Mouse (Mus musculus) spleen, postnatal 14 days (tissue): ENCODE data around the gene Ndel1.

Source experiments
- DNase-seq, 2 experiments: peaks; one replicate each; pipeline ENCODE4 v3.0.0; 2021 to 2022; ENCODE audit warnings: low spot score in 2 of 2

Gene Ndel1

GRCm38 (mm10) chr11:68871748-68872147 is at the start of gene Ndel1:
Gene Ndel1, minus strand, starts transcription at chr11:68871858.
- DNase-seq, result peak in 1 of 2 experiments; percentile 21

- DNase-seq, result no peak
Observed at GRCm38 (mm10) chr11:68914566-68914965, 42.9 kb upstream of the Ndel1 start.

- DNase-seq, result no peak
Observed at GRCm38 (mm10) chr11:68911531-68912177, 40.0 kb upstream of the Ndel1 start.

- DNase-seq, result no peak
Observed at GRCm38 (mm10) chr11:68908846-68909503, 37.3 kb upstream of the Ndel1 start.

DNA sequence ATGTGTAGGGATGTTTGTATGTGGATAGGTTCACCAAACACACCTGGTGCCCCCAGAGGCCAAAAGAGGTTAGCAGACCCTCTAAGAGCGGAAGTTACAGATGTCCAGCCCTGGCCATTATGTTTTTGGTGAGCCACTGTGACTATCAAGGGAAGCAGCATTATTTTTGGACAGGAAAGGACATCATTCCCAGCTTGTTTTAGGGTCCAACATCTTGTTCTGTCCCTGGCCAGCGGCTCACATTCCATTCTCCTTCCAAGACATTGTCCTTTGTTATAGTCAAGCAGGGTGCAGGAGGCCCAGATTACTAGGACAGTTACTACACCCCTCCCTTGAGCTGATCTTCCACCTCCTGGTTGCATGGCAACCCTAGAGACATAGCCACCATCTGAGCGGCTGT is 35.6 kb upstream of the Ndel1 start:
- DNase-seq, result no peak

GRCm38 (mm10) chr11:68906461-68906790 is 34.8 kb upstream of the Ndel1 start:
- DNase-seq, result no peak

DNA sequence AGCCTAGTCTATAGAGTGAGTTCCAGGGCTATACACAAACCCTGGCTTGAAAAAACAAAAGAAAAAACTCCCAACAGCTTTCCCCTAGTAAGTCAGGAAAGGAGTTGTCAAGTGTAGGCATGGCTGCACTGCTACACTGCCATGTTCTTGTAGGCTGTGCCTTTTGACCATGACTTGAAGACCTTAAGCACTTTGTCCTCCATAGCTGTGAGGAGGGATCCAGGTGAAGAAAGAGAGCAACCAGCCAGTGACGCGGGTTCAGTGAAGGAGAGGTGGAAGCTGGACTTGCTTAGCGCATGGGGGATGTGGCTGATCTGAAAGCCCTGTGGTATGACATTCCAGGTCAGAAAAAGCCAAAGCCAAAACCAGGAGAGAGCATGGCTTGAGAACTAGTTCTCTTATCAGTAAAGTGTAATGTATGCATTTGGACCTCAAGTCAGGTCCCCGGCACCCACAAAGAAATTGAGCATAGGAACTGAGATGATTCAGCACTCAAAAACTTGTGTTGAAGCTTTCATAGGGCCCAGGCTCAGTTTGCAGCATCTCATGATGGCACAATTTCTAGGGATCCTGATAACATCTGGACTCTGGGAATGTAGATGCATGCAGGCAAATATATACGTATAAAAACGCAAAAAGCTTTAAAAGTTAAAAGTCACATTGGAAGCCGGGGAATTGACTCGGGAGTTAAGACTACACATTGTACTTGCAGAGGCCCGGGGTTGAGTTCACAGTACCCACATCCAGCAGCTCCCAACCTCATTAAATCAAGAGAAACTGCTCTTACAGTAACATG is 34.2 kb upstream of the Ndel1 start:
- no peak for DNase-seq

DNA sequence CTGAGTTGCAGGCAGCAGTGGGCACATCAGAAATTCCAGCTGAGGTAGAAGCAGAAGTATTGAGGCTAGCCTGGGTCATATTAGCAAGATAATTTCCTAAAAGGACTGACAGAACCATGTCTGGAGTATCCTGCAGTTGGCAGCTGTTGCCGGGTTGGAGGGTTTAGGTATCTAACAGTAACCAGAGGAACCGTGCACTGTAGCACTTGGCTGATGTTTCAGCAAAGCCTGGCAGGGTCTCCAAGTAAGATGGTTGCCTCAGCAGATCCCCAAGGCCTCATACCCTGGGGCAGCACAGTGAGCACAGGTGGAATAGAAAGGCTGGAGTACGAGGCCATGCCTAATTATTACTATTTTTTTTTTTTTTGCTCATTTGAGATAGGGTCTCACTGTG is 33.5 kb upstream of the Ndel1 start:
- DNase-seq, result no peak

DNA sequence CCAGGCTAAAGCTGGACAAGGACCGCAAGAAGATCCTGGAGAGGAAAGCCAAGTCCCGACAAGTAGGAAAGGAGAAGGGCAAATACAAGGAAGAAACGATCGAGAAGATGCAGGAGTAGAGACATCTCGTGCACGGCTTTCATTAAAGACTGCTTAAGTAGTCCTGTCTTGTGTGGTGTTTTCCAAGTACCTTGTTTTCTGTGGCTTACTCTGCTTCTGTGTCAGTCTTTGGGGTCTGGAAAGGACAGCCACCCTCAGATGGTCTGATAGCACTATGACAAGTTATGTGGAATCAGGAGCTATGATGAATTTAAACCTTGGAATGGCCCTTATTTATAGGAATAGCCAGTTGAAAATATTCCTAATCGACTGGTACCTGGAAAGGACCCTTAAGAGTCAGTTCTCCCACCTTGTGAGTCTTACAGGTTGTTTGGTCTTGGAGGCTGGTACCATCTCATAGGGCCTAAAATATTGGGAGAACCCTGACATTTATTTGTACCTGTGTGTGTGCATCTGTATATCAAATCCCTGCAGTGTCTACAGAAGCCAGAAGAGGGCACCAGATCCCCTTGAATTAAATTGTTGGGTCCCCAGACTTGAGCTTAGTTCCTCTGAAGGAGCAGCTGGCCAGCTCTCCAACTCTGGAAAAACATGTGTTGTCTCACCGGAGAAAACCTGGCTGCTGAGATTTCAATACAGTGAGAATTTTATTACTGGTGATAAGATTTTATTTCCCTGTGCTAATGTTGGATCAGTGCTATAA is 32.9 kb upstream of the Ndel1 start:
- DNase-seq, result peak; percentile 30 to 60

GRCm38 (mm10) chr11:68903775-68904174 is 32.1 kb upstream of the Ndel1 start:
- DNase-seq, result no peak

- no peak for DNase-seq
Observed at GRCm38 (mm10) chr11:68902823-68903222, 31.2 kb upstream of the Ndel1 start.

- DNase-seq, result no peak
Observed at GRCm38 (mm10) chr11:68902367-68902766, 30.7 kb upstream of the Ndel1 start.

- no peak for DNase-seq
Observed at GRCm38 (mm10) chr11:68902047-68902364, 30.3 kb upstream of the Ndel1 start.

DNA sequence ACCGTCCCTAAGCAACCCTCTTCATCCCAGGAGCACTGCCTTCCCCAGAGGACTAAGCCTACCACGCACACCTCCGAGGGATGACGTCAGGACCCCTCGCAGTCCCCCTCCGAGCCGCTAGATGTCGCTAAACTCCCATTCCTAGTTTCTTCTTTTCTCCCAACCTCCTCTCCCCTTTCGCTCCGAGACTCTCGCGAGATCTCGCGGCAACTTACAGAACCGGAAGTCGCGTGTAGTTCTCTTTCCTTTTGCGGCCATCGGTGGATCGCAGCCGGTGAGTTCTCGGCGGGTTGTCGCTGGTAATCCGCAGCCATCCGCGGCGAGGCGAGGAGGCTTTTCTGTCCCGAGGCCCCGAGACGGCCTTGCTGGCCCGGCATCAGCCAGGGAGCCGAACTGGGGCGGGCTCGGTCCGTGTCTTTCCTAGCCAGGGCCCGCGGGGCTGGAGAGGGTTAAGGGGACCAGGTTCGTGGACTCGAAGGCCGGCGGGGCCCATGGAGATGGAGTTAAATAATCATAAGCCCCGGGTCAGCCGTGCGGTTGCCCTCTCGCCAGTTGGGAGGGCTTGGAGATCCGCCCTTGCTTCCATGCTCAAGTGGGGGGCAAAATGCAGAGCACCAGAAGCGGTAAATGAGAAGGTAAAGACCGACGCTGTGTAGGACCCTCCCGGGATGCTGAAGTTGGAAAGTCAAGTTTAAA is 29.8 kb upstream of the Ndel1 start, which contains the start of gene Rpl26:
Rpl26 (plus strand) TSS at position 233 of the 696 bp plus-strand sequence.
- DNase-seq, result peak; percentile 97 to 99

- DNase-seq, result no peak
Observed at GRCm38 (mm10) chr11:68900519-68901350, 29.1 kb upstream of the Ndel1 start.

DNA sequence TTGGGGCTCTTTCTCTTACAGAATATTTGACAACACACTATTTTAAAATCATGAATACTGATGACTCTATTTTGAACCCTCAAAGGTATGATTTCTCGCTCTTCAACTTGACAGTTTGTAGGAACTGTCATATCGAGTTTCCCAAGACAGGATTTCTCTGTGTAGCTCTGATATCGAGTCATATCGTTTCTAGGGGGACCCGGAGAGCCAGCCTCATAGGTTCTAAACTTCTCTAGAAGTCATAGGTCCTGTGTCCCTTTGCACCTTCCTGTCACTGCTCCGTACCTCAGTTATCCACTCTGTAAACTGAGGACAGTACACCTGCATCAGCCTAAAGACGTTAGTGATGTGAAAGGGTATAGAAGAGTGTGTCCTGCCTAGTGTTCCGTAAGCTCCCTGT is 28.2 kb upstream of the Ndel1 start:
- no peak for DNase-seq

DNA sequence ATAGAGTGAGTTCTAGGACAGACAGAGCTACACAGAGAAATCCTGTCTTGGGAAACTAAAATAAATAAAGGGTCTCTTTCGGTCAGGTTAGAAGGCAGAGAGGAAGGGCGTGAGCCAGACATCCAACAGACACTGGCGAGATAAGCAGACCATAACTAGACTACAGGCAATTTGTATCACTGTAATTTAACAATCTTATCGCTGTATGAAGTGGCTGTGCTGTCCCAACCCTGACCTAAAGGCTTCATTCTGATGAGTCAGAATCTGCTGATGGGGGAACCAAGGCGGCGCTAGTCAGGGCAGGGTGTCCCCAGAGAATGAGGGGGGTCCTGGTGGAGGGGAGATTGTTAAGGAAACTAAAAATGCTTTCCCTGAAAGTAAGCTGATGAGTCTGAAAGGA is 27.1 kb upstream of the Ndel1 start:
- no peak for DNase-seq

- DNase-seq, result no peak
Observed at GRCm38 (mm10) chr11:68897838-68898237, 26.2 kb upstream of the Ndel1 start.

- peak in 1 of 2 experiments; percentile 47 for DNase-seq
Observed at GRCm38 (mm10) chr11:68897120-68897519, 25.5 kb upstream of the Ndel1 start.

- no peak for DNase-seq
Observed at GRCm38 (mm10) chr11:68896247-68896646, 24.6 kb upstream of the Ndel1 start.
